Mouse (Mus musculus) frontal cortex, adult (tissue): Measurements from ENCODE around the gene Kirrel2.

ENCODE experiments used
- ATAC-seq: cut with Nextera tagmentation; 2 replicates; pipeline ENCODE4 v1.9.2; 2017; ENCODE audit warnings: mild to moderate bottlenecking, moderate library complexity, mixed read lengths; ENCODE audit not compliant: low TSS enrichment

Gene Kirrel2

DNA sequence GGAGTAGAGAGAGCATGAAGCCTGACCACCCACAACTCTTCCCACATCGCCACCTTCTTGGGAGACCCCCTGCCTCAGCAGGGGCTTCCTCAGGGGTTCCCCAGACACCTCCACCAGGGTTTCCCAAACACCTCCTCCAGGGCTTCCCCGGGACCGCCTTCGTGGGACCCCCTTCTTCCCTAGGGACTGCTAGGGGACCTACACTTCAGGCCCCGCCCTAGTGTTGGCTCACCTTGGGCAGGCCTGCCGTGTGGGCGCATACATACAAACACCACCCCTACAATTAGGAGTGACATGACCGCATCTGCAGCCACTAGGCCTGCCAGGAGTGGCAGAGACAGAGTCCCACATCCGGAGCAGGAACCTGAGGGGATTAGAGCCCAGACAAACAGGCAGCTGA is 39.6 kb downstream of the Kirrel2 start:
- ATAC-seq: no peak

DNA sequence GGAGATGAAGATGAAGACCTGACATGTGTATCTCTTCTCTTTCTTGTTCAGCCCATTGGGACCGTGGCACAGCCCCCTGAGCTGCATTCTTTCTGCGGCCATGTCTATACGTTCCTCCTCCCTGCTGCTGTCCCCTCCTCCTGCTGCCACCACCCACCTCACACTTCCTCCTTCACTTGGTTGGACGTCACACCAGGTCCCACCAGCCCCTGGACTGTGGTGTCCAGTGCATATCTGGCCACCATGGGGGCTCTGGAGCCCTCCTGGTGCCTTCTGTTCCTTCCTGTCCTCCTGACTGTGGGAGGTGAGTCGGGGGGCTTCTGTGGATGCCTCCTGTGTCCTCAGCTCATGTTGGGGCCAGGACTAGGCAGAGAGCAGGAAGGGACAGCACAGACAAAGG is 43.9 kb downstream of the Kirrel2 start, which contains the start of gene Tyrobp:
TSS of gene Tyrobp (plus strand) at position 165 of the 400 bp plus-strand sequence.
- ATAC-seq: no peak

DNA sequence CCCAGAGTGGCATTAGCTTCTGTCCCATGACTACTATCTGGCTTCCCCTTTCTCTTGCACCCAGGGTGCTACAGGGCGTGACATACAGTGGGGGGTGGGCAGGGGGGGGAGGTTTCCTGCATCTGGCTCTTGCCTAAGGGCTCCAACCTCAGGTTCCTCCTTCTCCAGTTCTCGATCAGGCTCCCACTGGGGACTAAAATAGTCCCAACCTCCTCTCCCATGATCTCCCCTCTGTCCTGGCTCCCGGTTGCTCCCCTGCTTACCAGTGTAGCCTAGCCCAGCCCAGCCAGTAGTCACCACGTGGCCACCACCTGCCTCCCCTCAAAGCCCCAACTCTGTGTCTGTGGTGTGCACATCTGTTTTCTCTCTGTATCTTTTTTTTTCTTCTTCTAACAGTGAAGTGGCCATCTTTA is 44.7 kb downstream of the Kirrel2 start:
- ATAC-seq: no peak

DNA sequence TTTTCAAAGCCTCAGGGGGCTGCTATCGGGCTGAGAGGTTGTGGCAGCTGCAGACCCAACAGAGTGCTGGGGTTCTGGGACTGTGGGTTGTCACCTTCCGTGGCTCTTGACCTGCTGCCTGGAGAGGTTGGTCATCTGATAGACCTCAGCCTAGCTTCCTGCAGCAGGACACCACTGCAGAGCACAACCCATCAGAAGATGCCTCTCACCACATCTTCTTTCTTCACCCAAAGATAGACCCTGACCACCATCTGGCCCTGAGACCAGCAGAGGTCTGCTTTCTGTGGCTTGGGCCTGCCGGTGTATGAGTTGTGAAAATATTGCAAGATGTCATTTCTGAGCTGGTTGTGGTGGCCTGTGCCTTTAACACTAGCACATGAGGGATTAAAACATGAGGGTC is 46.5 kb downstream of the Kirrel2 start:
- no peak for ATAC-seq

DNA sequence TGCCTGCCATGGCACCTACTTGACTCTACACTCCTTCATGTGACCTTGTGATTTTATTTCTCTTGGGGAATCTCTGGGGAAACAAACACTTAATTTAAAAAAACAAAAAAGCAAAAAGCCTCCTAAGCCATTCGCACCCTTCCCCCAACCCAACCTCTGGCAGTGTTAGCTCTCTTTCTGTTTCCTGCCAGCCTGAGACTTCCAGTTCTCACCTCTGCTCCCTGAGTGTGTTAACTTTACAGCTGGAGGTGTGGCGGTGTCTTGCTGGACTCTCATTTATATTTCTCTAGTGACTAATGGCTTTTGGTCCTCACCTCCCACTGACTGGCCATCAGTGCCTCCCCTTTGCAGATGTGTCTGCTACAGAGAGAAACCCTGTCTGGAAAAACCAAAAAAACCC is 47.7 kb downstream of the Kirrel2 start:
- ATAC-seq: no peak

DNA sequence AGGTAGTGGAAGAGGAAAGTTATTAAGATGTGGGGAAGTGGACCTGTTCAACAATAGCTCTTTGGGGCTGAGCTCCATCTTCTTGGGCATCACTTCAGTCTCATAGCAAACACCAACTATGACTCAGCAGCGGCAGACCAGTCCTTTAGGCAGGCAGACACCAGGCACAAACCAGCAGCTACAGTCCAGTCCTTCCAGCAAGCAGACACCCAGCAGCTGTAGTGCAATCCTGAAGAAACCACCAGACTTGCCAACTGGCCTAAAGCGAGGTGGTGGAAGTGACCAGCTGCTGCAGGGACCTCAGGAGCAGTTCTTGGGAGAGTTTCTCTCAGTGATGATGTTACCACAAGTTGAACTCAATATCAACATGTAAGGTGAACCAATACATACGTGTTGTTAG is 48.9 kb downstream of the Kirrel2 start:
- no peak for ATAC-seq

DNA sequence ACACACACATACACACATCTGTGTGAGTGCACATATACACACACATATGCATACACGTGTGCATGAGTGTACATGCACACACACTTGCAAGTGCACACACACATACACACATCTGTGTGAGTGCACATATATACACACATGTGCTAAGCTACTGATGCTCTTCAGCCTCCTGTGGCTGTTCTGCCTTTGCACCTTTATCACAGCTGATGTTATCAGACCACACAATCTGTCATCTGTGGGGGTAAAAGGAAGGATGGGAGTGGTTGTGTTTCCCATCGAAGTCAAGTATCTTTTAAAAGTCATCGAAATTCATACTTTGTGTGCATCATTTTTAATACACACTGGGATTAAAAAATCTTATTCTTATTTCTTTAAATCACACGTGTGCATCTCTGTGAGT is 55.1 kb downstream of the Kirrel2 start:
- no peak for ATAC-seq

DNA sequence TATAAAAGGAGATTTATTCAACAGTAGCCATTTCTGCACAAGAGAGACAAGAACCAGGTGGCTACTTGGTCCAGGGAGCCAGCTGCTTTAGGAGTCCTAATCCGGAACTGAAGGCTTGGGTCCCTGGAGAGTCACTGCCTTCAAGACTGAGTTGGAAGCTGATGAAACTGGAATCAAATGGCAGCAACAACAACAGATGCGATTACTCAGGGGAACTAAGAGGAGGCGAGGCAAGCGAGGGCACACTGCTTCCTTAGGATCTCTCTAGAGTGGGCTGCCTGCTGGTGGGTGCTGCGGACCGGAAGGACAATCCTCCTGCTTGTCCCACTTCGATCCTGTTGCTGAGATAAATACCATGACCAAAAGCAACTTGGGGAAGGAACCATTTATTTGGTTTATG is 57.8 kb downstream of the Kirrel2 start:
- no peak for ATAC-seq
